Mouse (Mus musculus): Measurements from ENCODE around the gene Olfr844.

The Olfr844 gene

GRCm38 (mm10) chr9:19316047-19316446 lies at the start of gene Olfr844:
Gene Olfr844, plus strand, starts transcription at chr9:19316347.
- in situ Hi-C loops (cut with MseI, MboI): no loop called here

- in situ Hi-C loops (cut with MseI, MboI): no loop called here
Observed at GRCm38 (mm10) chr9:19336157-19336556, 20.0 kb downstream of the Olfr844 start, which contains the start of gene Olfr845. Gene Olfr845, plus strand, starts transcription at chr9:19336457.

GRCm38 (mm10) chr9:19363905-19364304 lies 47.8 kb downstream of the Olfr844 start, which contains the start of gene Olfr846:
Gene Olfr846, minus strand, starts transcription at chr9:19364005.
- in situ Hi-C loops (cut with MseI, MboI): no loop called here
